Mouse (Mus musculus) liver, postnatal 0 days (tissue): ENCODE results near the gene Rbbp8nl. TPM values are rescaled to one million over a fixed set of nuclear protein-coding genes. Genes with fewer than 3 reads are reported as not detected.
A peak's percentile ranks its signal among the peaks of the same experiment; 100 is the strongest.

Experiments used
- ATAC-seq: fragments of 200-750 bp; cut with Nextera tagmentation; 2 replicates; pipeline ENCODE4 v1.8.0; 2017; ENCODE audit warnings: mild to moderate bottlenecking, moderate library complexity
- DNase-seq: peaks from one replicate; pipeline ENCODE4 v3.0.0-alpha.2; 2016
- H3K27ac ChIP-seq: fragments of 300-500 bp; sonication (generic); 2 replicates; pipeline ENCODE4 v1.5.1; 2014; ENCODE audit warnings: antibody characterized with exemption, moderate library complexity, mild to moderate bottlenecking, low read depth
- H3K27me3 ChIP-seq: fragments of 300-500 bp; sonication (generic); 2 replicates; pipeline ENCODE4 v1.6.1; 2014; ENCODE audit warnings: low read length, control low read depth, mixed read lengths; ENCODE audit not compliant: insufficient read depth
- H3K36me3 ChIP-seq: fragments of 300-500 bp; sonication (generic); replicated peaks from 2 replicates; pipeline ENCODE4 v1.6.1; 2014; ENCODE audit warnings: mild to moderate bottlenecking, control low read depth, low read length, moderate library complexity, mixed read lengths; ENCODE audit not compliant: insufficient read depth
- H3K4me1 ChIP-seq: fragments of 300-500 bp; sonication (generic); 2 replicates; pipeline ENCODE4 v1.6.1; 2014; ENCODE audit warnings: antibody characterized with exemption, mild to moderate bottlenecking, control low read depth; ENCODE audit not compliant: insufficient read depth
- H3K4me2 ChIP-seq: fragments of 300-500 bp; sonication (generic); 2 replicates; pipeline ENCODE4 v1.6.1; 2014; ENCODE audit warnings: low read depth, mild to moderate bottlenecking, low read length, moderate library complexity, mixed read lengths
- H3K4me3 ChIP-seq: fragments of 300-500 bp; sonication (generic); 2 replicates; pipeline ENCODE4 v1.5.1; 2014; ENCODE audit warnings: low read depth, low read length
- H3K9ac ChIP-seq: fragments of 300-500 bp; sonication (generic); replicated peaks from 2 replicates; pipeline ENCODE4 v1.6.1; 2014; ENCODE audit warnings: mild to moderate bottlenecking, moderate library complexity
- H3K9me3 ChIP-seq: fragments of 300-500 bp; sonication (generic); 2 replicates; pipeline ENCODE4 v1.6.1; 2016; ENCODE audit warnings: mild to moderate bottlenecking, control low read depth, low read length, mixed read lengths
- CTCF ChIP-seq: sonication (generic); IDR thresholded peaks from 2 replicates; pipeline ENCODE4 v1.5.1; 2016; ENCODE audit warnings: antibody characterized with exemption, low read depth
- EP300 ChIP-seq: IDR thresholded peaks from 2 replicates; pipeline ENCODE4 v1.6.1; 2016; ENCODE audit warnings: antibody characterized with exemption, low read depth, mild to moderate bottlenecking
- WGBS: fragments of 180-500 bp; shearing (Covaris S2); extraction: QIAGEN DNeasy Blood & Tissue Kit; methylation state at CpG from one replicate; pipeline ENCODE4 v1.1.7; 2014; ENCODE audit not compliant: insufficient replicate concordance; 5-methylcytosine and 5-hydroxymethylcytosine counted together
- polyA plus RNA-seq: library from polyadenylated mRNA; unstranded; fragments of >200 nt; fragmentation: Nextera tagmentation; extraction: Ambion mirVana; gene quantifications from 2 replicates; pipeline ENCODE4 v1.2.1, GENCODE M21; 2015

Gene Rbbp8nl
- polyA plus RNA-seq, 1 experiment from 2014 or later = not detected

DNA sequence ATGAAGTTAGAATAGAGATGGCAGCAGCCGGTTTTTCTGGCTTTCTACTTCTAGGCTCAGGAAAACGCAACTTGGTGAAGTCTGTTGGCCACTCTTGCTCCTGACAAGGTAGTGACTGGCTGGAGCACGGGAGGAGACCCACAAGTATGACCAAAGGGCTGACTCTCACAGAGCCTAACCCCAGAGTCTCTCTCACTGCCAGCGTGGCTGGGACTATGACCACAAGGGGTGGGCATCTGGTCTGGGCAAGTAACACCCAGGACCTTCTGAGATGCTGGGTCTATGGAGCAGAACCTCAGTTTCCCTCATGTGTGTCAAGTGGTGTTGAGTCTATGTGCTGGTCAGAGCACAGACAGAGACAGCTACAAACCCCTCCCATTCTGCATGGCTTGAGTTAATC is 13.3 kb downstream of the Rbbp8nl start:
- H3K9me3 ChIP-seq = no peaks in the 10 kb centered on the region
- 11% methylated on average over 4 of the region's 4 CpGs for WGBS
- no peak overlapping the region for H3K4me3 ChIP-seq
- TF ChIP-seq CTCF (no peak), EP300 (no peak)
- peaks cover 36% of the 10 kb centered on the region for H3K4me1 ChIP-seq
- no peak for ATAC-seq
- no peaks in the 10 kb centered on the region for H3K36me3 ChIP-seq
- DNase-seq = no peak
- H3K9ac ChIP-seq = no peak overlapping the region
- peak overlapping the region; percentile 62 for H3K27ac ChIP-seq
- no peaks in the 10 kb centered on the region for H3K27me3 ChIP-seq
- H3K4me2 ChIP-seq = peak overlapping the region; percentile 61

DNA sequence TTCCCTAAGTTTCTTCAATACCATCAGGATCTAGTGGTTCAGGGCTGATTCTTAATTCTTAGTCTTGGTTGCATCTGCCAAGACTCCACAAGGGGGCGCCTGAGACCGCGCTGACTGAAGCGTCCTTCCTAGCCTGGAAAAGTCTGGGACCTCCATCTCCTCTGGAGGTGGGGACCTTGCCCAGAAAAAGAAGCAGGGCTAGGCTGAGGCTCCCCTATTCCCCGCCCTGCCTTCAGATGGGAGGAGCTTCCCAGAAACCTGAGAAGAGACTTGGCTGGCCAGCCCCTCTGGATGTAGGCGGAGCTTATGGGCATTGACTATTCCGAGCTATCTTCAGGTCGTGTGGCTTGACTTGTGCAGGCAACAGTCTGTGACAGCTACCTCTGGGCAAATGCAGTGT is 13.8 kb downstream of the Rbbp8nl start:
- DNase-seq = peak; percentile 84
- peak overlapping the region; percentile 61 for H3K4me2 ChIP-seq
- WGBS = under 1% methylated on average over 8 of the region's 8 CpGs
- ATAC-seq = no peak
- H3K4me3 ChIP-seq = no peak overlapping the region
- H3K36me3 ChIP-seq = no peaks in the 10 kb centered on the region
- H3K9ac ChIP-seq = no peak overlapping the region
- peaks cover 36% of the 10 kb centered on the region for H3K4me1 ChIP-seq
- H3K27me3 ChIP-seq = no peaks in the 10 kb centered on the region
- TF ChIP-seq CTCF = peak; percentile 92
- no peak for TF ChIP-seq EP300
- H3K27ac ChIP-seq = no peak overlapping the region
- no peaks in the 10 kb centered on the region for H3K9me3 ChIP-seq

DNA sequence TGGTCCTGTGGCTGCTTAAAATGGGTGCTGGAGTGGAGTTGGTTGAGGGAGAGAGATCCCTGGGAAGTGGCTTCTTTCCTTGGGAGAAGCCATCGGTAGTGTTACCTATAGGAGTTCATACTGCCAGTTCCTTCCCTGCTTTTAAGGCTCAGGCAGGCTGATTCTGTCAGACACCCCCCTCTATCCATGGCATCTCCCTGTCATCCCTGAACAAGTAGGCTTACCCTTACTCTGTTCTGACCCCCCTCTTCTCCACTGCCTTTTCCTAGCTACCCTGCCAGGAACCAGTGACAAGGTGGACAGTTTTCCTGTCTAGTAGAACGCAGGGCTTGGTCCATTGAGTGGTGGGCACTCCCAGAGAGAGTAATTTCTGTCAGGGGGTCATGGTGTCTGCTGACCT is 15.2 kb downstream of the Rbbp8nl start:
- Histone ChIP-seq H3K36me3 (0 out of 2 replicates have a peak, but pooled peaks cover 5% of the 10 kb centered on the region), H3K4me1 (peaks cover 40% of the 10 kb centered on the region), H3K27ac (no peak overlapping the region), H3K4me2 (no peak overlapping the region), H3K9ac (no peak overlapping the region), H3K9me3 (no peaks in the 10 kb centered on the region), H3K27me3 (no peaks in the 10 kb centered on the region), H3K4me3 (no peak overlapping the region)
- TF ChIP-seq EP300 (no peak), CTCF (no peak)
- ATAC-seq (no peak), DNase-seq (no peak)
- WGBS = 85% methylated on average over 2 of the region's 2 CpGs

DNA sequence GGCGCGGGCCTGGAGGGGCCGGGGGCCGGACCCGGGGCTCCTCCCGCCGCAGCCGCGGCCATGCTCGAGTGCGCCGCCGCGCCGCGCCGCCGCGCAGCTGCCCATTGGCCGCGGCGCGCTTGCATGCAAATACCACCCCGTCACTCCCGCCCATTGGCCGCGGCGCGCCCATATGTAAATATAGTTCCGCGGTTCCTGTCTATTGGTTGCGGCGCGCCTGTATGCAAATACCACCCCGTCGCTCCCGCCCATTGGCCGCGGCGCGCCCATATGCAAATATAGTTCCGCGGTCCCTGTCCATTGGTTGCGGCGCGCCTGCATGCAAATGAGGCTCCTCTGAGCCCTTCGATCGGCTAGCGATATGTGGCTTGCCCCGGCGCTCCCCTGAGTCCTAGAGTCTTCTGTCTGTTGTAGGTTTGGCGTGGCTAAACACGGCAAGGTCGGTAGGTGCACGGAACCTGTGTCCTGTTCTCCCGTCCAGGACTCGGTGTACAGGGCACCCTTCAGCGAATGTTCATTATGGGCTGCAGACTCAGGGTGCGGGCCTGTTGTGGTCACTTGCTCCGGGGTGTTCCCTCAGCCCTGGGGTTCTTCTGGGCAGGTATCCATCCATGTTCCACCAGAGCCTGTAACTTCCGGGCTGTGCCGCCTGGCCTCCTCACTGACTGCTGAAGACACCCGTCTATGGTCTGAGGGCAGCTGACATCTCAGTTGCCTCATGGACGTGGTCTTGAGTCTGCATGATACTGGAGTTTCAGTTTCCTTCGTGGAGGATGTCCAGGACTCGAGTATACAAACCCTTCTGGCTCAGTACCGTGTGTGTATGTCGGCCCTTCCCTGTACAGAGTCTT is 16.1 kb downstream of the Rbbp8nl start, which contains the start of gene Cables2:
TSS of gene Cables2 (minus strand) at position 103 of the 851 bp plus-strand sequence.
- Histone ChIP-seq H3K9me3 (no peaks in the 10 kb centered on the region), H3K4me1 (peaks cover 40% of the 10 kb centered on the region), H3K9ac (peak within 1 kb of the TSS; percentile 94), H3K27ac (peak within 1 kb of the TSS; percentile 89), H3K27me3 (no peaks in the 10 kb centered on the region), H3K36me3 (peaks cover 8% of the 10 kb centered on the region; the same call in 1 of the 2 replicates), H3K4me3 (peak within 1 kb of the TSS; percentile 81), H3K4me2 (peak within 1 kb of the TSS; percentile 99)
- WGBS = 5% methylated on average over 68 of the region's 68 CpGs
- DNase-seq = peak; percentile 97
- TF ChIP-seq CTCF = no peak
- TF ChIP-seq EP300 = no peak
- ATAC-seq = peak; percentile 96

DNA sequence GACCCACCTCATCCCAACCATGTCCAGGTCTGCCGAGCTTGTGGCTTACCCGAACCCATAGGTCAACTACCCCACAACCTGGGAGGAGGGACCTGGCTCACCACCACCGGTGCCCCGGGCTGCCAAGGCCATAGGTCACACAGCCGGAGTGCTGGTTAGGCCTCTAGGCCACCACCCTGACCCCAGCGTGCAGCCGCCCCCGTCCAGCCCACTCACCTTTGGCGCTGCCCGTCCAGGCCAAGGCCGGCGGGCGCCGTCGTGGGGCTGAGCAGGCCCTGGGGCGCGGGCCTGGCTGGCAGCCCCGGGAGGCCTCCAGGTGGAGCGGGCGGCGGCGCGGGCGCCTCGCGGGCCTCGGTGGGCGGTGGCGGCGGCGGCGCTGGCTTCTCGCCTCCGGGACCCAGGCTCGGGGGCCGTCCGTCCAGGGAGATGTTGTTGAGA is 16.8 kb downstream of the Rbbp8nl start:
- TF ChIP-seq CTCF (no peak), EP300 (no peak)
- Histone ChIP-seq H3K27me3 (no peaks in the 10 kb centered on the region), H3K9ac (peak overlapping the region; percentile 94), H3K36me3 (peaks cover 9% of the 10 kb centered on the region; the same call in 1 of the 2 replicates), H3K9me3 (no peaks in the 10 kb centered on the region), H3K4me1 (peaks cover 40% of the 10 kb centered on the region), H3K4me2 (peak overlapping the region; percentile 99), H3K4me3 (peak overlapping the region; percentile 81), H3K27ac (peak overlapping the region; percentile 89)
- ATAC-seq = peak; percentile 46
- DNase-seq = no peak
- 0% methylated on average over 14 of the region's 37 CpGs for WGBS

DNA sequence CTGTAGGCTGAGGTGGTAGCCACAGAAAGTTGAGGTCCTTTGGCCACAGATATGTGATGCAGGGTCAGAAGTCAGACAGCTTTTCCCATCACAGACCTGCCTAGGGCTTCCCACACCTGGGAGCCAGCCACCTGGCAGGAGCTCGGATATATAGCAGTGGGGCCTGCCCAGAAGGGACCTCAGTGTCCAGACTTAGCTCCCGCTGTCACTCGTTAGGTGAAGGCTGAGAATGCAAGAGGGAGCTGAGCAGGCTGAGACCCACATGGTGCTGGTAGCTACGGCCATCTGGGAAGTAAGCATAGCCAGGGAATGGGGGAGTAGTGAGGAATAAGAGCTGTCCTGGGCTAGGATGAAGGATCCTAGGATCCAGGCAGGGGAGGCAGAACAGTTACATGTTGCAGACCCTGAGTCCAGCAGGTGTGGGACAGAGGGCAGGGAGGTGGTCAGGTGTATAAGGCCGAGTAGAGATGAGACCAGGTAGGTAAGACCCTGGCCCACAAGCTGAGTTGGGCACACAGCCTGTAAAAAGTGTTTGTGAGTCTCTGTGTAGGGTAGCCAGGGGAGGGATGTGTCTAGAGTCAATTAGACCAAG is 17.8 kb downstream of the Rbbp8nl start:
- peaks cover 36% of the 10 kb centered on the region for H3K4me1 ChIP-seq
- no peak for DNase-seq
- TF ChIP-seq EP300 (no peak), CTCF (no peak)

More for the DNA sequence above, 17.8 kb downstream of the Rbbp8nl start:
- ATAC-seq = no peak
- Histone ChIP-seq H3K4me2 (peak overlapping the region; percentile 99), H3K9ac (peak overlapping the region; percentile 94), H3K27ac (no peak overlapping the region), H3K4me3 (peak overlapping the region; percentile 81), H3K36me3 (peaks cover 9% of the 10 kb centered on the region; the same call in 1 of the 2 replicates), H3K9me3 (no peaks in the 10 kb centered on the region), H3K27me3 (no peaks in the 10 kb centered on the region)
- WGBS = 80% methylated on average over 5 of the region's 5 CpGs
